Mouse (Mus musculus): ENCODE results near the gene Olfr137. TPM values are rescaled to one million over a fixed set of nuclear protein-coding genes. Genes with fewer than 3 reads are reported as not detected.

Gene Olfr137
- polyA plus RNA-seq (2014; fragmentation: Nextera tagmentation; extraction: Ambion mirVana): not detected in 2 replicates

- Histone ChIP-seq H3K4me2 (replicated peaks; ENCODE audit: low read depth, low read length) (no peak within 1 kb of the TSS), H3K27me3 (ENCODE audit: control insufficient read depth, insufficient read depth, low read length) (no peaks in the 10 kb centered on the region), H3K9me3 (ENCODE audit: control insufficient read depth, low read length) (no peaks in the 10 kb centered on the region), H3K4me1 (ENCODE audit: control insufficient read depth, insufficient read depth, low read length) (no peaks in the 10 kb centered on the region), H3K9ac (ENCODE audit: low read depth, low read length) (no peak within 1 kb of the TSS), H3K27ac (ENCODE audit: low read depth, low read length) (no peak within 1 kb of the TSS), H3K4me3 (ENCODE audit: low read length) (no peak within 1 kb of the TSS), H3K36me3 (ENCODE audit: control insufficient read depth, insufficient read depth, low read length) (no peaks in the 10 kb centered on the region)
- ATAC-seq (ENCODE audit: low FRiP score, low TSS enrichment): no peak
These were observed at the start of gene Olfr137 for GRCm38 (mm10) chr17:38307470-38307869. Olfr137 (minus strand) TSS chr17:38307570.

GRCm38 (mm10) chr17:38329531-38329930 lies 22.2 kb upstream of the Olfr137 start, which contains the start of gene Olfr136:
Olfr136 (plus strand) TSS chr17:38329831.
- no peak for ATAC-seq (ENCODE audit: low FRiP score, low TSS enrichment)
- no peak within 1 kb of the TSS for H3K4me2 ChIP-seq (replicated peaks; ENCODE audit: low read depth, low read length)

GRCm38 (mm10) chr17:38260735-38261134 lies 46.6 kb downstream of the Olfr137 start, which contains the start of gene Olfr138:
Olfr138 (plus strand) TSS chr17:38261035.
- no peaks in the 10 kb centered on the region for H3K36me3 ChIP-seq (ENCODE audit: control insufficient read depth, insufficient read depth, low read length)
- no peak within 1 kb of the TSS for H3K9ac ChIP-seq (ENCODE audit: low read depth, low read length)
- no peak within 1 kb of the TSS for H3K4me2 ChIP-seq (replicated peaks; ENCODE audit: low read depth, low read length)
- H3K27me3 ChIP-seq (ENCODE audit: control insufficient read depth, insufficient read depth, low read length): no peaks in the 10 kb centered on the region
- no peaks in the 10 kb centered on the region for H3K4me1 ChIP-seq (ENCODE audit: control insufficient read depth, insufficient read depth, low read length)
- no peak within 1 kb of the TSS for H3K4me3 ChIP-seq (ENCODE audit: low read length)
- no peak within 1 kb of the TSS for H3K27ac ChIP-seq (ENCODE audit: low read depth, low read length)
- WGBS: 78% methylated on average over 1 of the region's 1 CpGs
- H3K9me3 ChIP-seq (ENCODE audit: control insufficient read depth, low read length): no peaks in the 10 kb centered on the region
- no peak for ATAC-seq (ENCODE audit: low FRiP score, low TSS enrichment)

More at GRCm38 (mm10) chr17:38329531-38329930, 22.2 kb upstream of the Olfr137 start, which contains the start of gene Olfr136:
- no peaks in the 10 kb centered on the region for H3K9me3 ChIP-seq (ENCODE audit: control insufficient read depth, low read length)
- no peak within 1 kb of the TSS for H3K4me3 ChIP-seq (ENCODE audit: low read length)
- no peak within 1 kb of the TSS for H3K9ac ChIP-seq (ENCODE audit: low read depth, low read length)
- H3K27me3 ChIP-seq (ENCODE audit: control insufficient read depth, insufficient read depth, low read length): no peaks in the 10 kb centered on the region
- no peak within 1 kb of the TSS for H3K27ac ChIP-seq (ENCODE audit: low read depth, low read length)
- H3K36me3 ChIP-seq (ENCODE audit: control insufficient read depth, insufficient read depth, low read length): no peaks in the 10 kb centered on the region
- no peaks in the 10 kb centered on the region for H3K4me1 ChIP-seq (ENCODE audit: control insufficient read depth, insufficient read depth, low read length)

Other genes with a start within 250 kb of the Olfr137 start
- gene Olfr129, start 247.5 kb downstream of the Olfr137 start, polyA plus RNA-seq (2014; fragmentation: Nextera tagmentation; extraction: Ambion mirVana): not detected in 2 replicates
- not detected in 2 replicates for gene Olfr130, start 243.6 kb downstream of the Olfr137 start, polyA plus RNA-seq (2014; fragmentation: Nextera tagmentation; extraction: Ambion mirVana)
- not detected in 2 replicates for gene Olfr131, start 218.9 kb downstream of the Olfr137 start, polyA plus RNA-seq (2014; fragmentation: Nextera tagmentation; extraction: Ambion mirVana)
- gene Olfr132, start 173.0 kb downstream of the Olfr137 start, polyA plus RNA-seq (2014; fragmentation: Nextera tagmentation; extraction: Ambion mirVana): not detected in 2 replicates
- gene Olfr133, start 162.3 kb downstream of the Olfr137 start, polyA plus RNA-seq (2014; fragmentation: Nextera tagmentation; extraction: Ambion mirVana): not detected in 2 replicates
- gene Olfr134, start 136.2 kb downstream of the Olfr137 start, polyA plus RNA-seq (2014; fragmentation: Nextera tagmentation; extraction: Ambion mirVana): not detected in 2 replicates
- gene Olfr135, start 103.2 kb downstream of the Olfr137 start, polyA plus RNA-seq (2014; fragmentation: Nextera tagmentation; extraction: Ambion mirVana): not detected in 2 replicates
- gene Olfr138, start 46.5 kb downstream of the Olfr137 start, polyA plus RNA-seq (2014; fragmentation: Nextera tagmentation; extraction: Ambion mirVana): not detected in 2 replicates
- gene Olfr136, start 22.3 kb upstream of the Olfr137 start, polyA plus RNA-seq (2014; fragmentation: Nextera tagmentation; extraction: Ambion mirVana): not detected in 2 replicates
- gene Esp36, start 112.6 kb upstream of the Olfr137 start, polyA plus RNA-seq (2014; fragmentation: Nextera tagmentation; extraction: Ambion mirVana): not detected in 2 replicates
- not detected in 2 replicates for gene Esp34, start 246.6 kb upstream of the Olfr137 start, polyA plus RNA-seq (2014; fragmentation: Nextera tagmentation; extraction: Ambion mirVana)

Measured in kidney, embryonic 14.5 days (tissue).